Mouse (Mus musculus): Measurements from ENCODE around the gene Chmp1a. TPM values are rescaled to one million over a fixed set of nuclear protein-coding genes. Genes with fewer than 3 reads are reported as not detected.
"Not testable (repeated sequence)": the region's sequence is repeated elsewhere in the genome, so short reads cannot be mapped to it uniquely, and the experiment has no call there.

Chmp1a gene
- polyA plus RNA-seq, 1 experiment from 2014 or later = 166 TPM

GRCm38 (mm10) chr8:123243053-123243452 lies 30.5 kb upstream of the Chmp1a start:
- no peak overlapping the region for H3K4me3 ChIP-seq
- H3K4me2 ChIP-seq (replicated peaks) = no peak overlapping the region
- no peak overlapping the region for H3K27ac ChIP-seq
- peaks cover 70% of the 10 kb centered on the region for H3K36me3 ChIP-seq
- H3K27me3 ChIP-seq = no peaks in the 10 kb centered on the region
- no peak overlapping the region for H3K9ac ChIP-seq
- ATAC-seq (ENCODE audit: low FRiP score) = no peak
- H3K4me1 ChIP-seq = no peaks in the 10 kb centered on the region
- 71% methylated on average over 11 of the region's 11 CpGs for WGBS
- no peaks in the 10 kb centered on the region for H3K9me3 ChIP-seq (replicated peaks)

- Histone ChIP-seq H3K9ac (no peak overlapping the region), H3K4me3 (no peak overlapping the region), H3K27me3 (peaks cover 3% of the 10 kb centered on the region), H3K4me2 (replicated peaks) (no peak overlapping the region), H3K4me1 (no peaks in the 10 kb centered on the region), H3K36me3 (peaks cover 62% of the 10 kb centered on the region), H3K9me3 (replicated peaks) (no peaks in the 10 kb centered on the region), H3K27ac (no peak overlapping the region)
- WGBS = 85% methylated on average over 7 of the region's 7 CpGs
- no peak for ATAC-seq (ENCODE audit: low FRiP score)
These were observed 29.8 kb upstream of the Chmp1a start for GRCm38 (mm10) chr8:123242107-123242923.

- Histone ChIP-seq H3K4me2 (replicated peaks) (no peak overlapping the region), H3K27me3 (peaks cover 31% of the 10 kb centered on the region), H3K9ac (no peak overlapping the region), H3K4me3 (no peak overlapping the region), H3K36me3 (peaks cover 33% of the 10 kb centered on the region), H3K9me3 (replicated peaks) (no peaks in the 10 kb centered on the region), H3K4me1 (peaks cover 16% of the 10 kb centered on the region), H3K27ac (no peak overlapping the region)
- 81% methylated on average over 10 of the region's 10 CpGs for WGBS
- ATAC-seq (ENCODE audit: low FRiP score) = no peak
These were observed 26.8 kb upstream of the Chmp1a start for GRCm38 (mm10) chr8:123239398-123239797.

GRCm38 (mm10) chr8:123235520-123236497 lies 23.2 kb upstream of the Chmp1a start, which contains the start of gene Spata2l:
Gene Spata2l, minus strand, starts transcription at chr8:123236233.
- Histone ChIP-seq H3K4me2 (replicated peaks) (peak within 1 kb of the TSS; percentile 75), H3K4me3 (peak within 1 kb of the TSS; percentile 41), H3K27me3 (peaks cover 44% of the 10 kb centered on the region), H3K9ac (peak within 1 kb of the TSS; percentile 52), H3K9me3 (replicated peaks) (no peaks in the 10 kb centered on the region), H3K36me3 (0 out of 2 replicates have a peak, but pooled peaks cover 3% of the 10 kb centered on the region), H3K4me1 (peaks cover 23% of the 10 kb centered on the region), H3K27ac (no peak within 1 kb of the TSS)
- WGBS = 2% methylated on average over 56 of the region's 57 CpGs
- peak; percentile 74 for ATAC-seq (ENCODE audit: low FRiP score)

GRCm38 (mm10) chr8:123234918-123235519 lies 22.5 kb upstream of the Chmp1a start:
- peaks cover 44% of the 10 kb centered on the region for H3K27me3 ChIP-seq
- H3K4me3 ChIP-seq = peak overlapping the region; percentile 41
- H3K36me3 ChIP-seq = peaks cover 6% of the 10 kb centered on the region; the same call in 1 of the 2 replicates
- WGBS = 35% methylated on average over 13 of the region's 13 CpGs
- H3K9me3 ChIP-seq (replicated peaks) = no peaks in the 10 kb centered on the region
- peak overlapping the region; percentile 52 for H3K9ac ChIP-seq
- peak; percentile 16; the same call in 1 of the 2 replicates for ATAC-seq (ENCODE audit: low FRiP score)
- peaks cover 23% of the 10 kb centered on the region for H3K4me1 ChIP-seq
- peak overlapping the region; percentile 75 for H3K4me2 ChIP-seq (replicated peaks)
- H3K27ac ChIP-seq = no peak overlapping the region

- H3K9ac ChIP-seq = no peak overlapping the region
- no peak overlapping the region for H3K4me2 ChIP-seq (replicated peaks)
- ATAC-seq (ENCODE audit: low FRiP score) = no peak
- no peak overlapping the region for H3K4me3 ChIP-seq
- peaks cover 23% of the 10 kb centered on the region for H3K4me1 ChIP-seq
- H3K36me3 ChIP-seq = peaks cover 12% of the 10 kb centered on the region
- no peak overlapping the region for H3K27ac ChIP-seq
- 76% methylated on average over 11 of the region's 11 CpGs for WGBS
- H3K27me3 ChIP-seq = peaks cover 44% of the 10 kb centered on the region
- H3K9me3 ChIP-seq (replicated peaks) = no peaks in the 10 kb centered on the region
These were observed 21.2 kb upstream of the Chmp1a start for GRCm38 (mm10) chr8:123233760-123234159.

- Histone ChIP-seq H3K36me3 (peaks cover 14% of the 10 kb centered on the region), H3K4me1 (peaks cover 23% of the 10 kb centered on the region), H3K4me2 (replicated peaks) (no peak overlapping the region), H3K27ac (no peak overlapping the region), H3K27me3 (peaks cover 44% of the 10 kb centered on the region), H3K9ac (no peak overlapping the region), H3K4me3 (no peak overlapping the region), H3K9me3 (replicated peaks) (no peaks in the 10 kb centered on the region)
- WGBS = 67% methylated on average over 12 of the region's 13 CpGs
- 0 out of 2 replicates have a peak, but pooled peaks have one; percentile 18 for ATAC-seq (ENCODE audit: low FRiP score)
These were observed 20.7 kb upstream of the Chmp1a start for GRCm38 (mm10) chr8:123233300-123233699.

GRCm38 (mm10) chr8:123232553-123232952 lies 20.0 kb upstream of the Chmp1a start:
- Histone ChIP-seq H3K4me2 (replicated peaks) (no peak overlapping the region), H3K36me3 (peaks cover 21% of the 10 kb centered on the region), H3K27me3 (peaks cover 43% of the 10 kb centered on the region), H3K9me3 (replicated peaks) (no peaks in the 10 kb centered on the region), H3K4me3 (no peak overlapping the region), H3K27ac (no peak overlapping the region), H3K4me1 (peaks cover 23% of the 10 kb centered on the region), H3K9ac (no peak overlapping the region)
- WGBS = 43% methylated on average over 7 of the region's 7 CpGs
- ATAC-seq (ENCODE audit: low FRiP score) = no peak

- Histone ChIP-seq H3K4me3 (no peak overlapping the region), H3K4me2 (replicated peaks) (no peak overlapping the region), H3K9ac (no peak overlapping the region), H3K27me3 (peaks cover 35% of the 10 kb centered on the region), H3K36me3 (peaks cover 30% of the 10 kb centered on the region), H3K4me1 (peaks cover 23% of the 10 kb centered on the region), H3K9me3 (replicated peaks) (no peaks in the 10 kb centered on the region), H3K27ac (no peak overlapping the region)
- WGBS = 63% methylated on average over 5 of the region's 5 CpGs
- ATAC-seq (ENCODE audit: low FRiP score) = no peak
These were observed 19.2 kb upstream of the Chmp1a start for GRCm38 (mm10) chr8:123231742-123232141.

GRCm38 (mm10) chr8:123230326-123230725 lies 17.8 kb upstream of the Chmp1a start:
- H3K4me1 ChIP-seq = peaks cover 21% of the 10 kb centered on the region
- H3K9ac ChIP-seq; H3K4me2 ChIP-seq (replicated peaks); H3K4me3 ChIP-seq; H3K9me3 ChIP-seq (replicated peaks); ATAC-seq (ENCODE audit: low FRiP score); H3K27ac ChIP-seq: not testable (repeated sequence)
- peaks cover 30% of the 10 kb centered on the region for H3K36me3 ChIP-seq
- H3K27me3 ChIP-seq = peaks cover 22% of the 10 kb centered on the region
- 87% methylated on average over 11 of the region's 11 CpGs for WGBS

- 96% methylated on average over 1 of the region's 1 CpGs for WGBS
- H3K4me2 ChIP-seq (replicated peaks) = no peak overlapping the region
- no peak overlapping the region for H3K9ac ChIP-seq
- H3K27me3 ChIP-seq = peaks cover 3% of the 10 kb centered on the region
- no peak overlapping the region for H3K27ac ChIP-seq
- peaks cover 30% of the 10 kb centered on the region for H3K36me3 ChIP-seq
- H3K4me3 ChIP-seq = no peak overlapping the region
- no peak for ATAC-seq (ENCODE audit: low FRiP score)
- H3K9me3 ChIP-seq (replicated peaks) = no peaks in the 10 kb centered on the region
- peaks cover 19% of the 10 kb centered on the region for H3K4me1 ChIP-seq
These were observed 15.9 kb upstream of the Chmp1a start for GRCm38 (mm10) chr8:123228416-123228815.

Data from hindbrain, embryonic 12.5 days (tissue).